Comparison of ENCODE assay signal across 9 mouse cellular contexts in the genomic region with DNA sequence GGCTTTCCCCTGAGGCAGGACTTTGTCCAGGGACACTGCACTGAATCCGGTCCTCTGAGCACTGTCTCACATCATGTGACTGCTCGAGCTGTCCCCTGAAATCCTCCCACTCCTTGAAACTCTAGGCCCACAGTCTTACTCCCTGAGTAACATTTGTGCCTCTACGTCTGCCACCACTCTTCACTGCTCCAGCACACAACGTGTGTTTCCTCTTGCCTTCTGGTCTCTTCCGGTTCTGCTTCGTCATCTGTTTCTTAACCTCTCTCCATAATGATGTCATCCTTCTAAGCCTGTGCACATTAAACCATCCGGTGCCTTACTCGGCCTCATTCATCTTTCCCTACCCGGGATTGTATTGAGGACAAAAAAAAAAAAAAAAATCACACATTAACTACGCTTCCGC. TPM values are rescaled to one million over a fixed set of nuclear protein-coding genes. Genes with fewer than 3 reads are reported as not detected.
DNase-seq lines count a peak whose midpoint lies in the region; ATAC-seq and TF ChIP-seq lines count a peak whose summit lies in the region.
"Had no signal": no experiment of that assay in that cellular context is flagged by ENCODE, and none has a peak within 500 bp of the region (broad histone marks: within the 10 kb centered on the region; RNA-seq: fewer than 3 reads in every experiment).

No protein-coding gene starts in this region.

- intact Hi-C loops in left cerebral cortex, postnatal 4 days (cut with DNase I): no loop called here

- no peak for DNase-seq in frontal cortex, postnatal 10 days (ENCODE audit: low spot score in 2 of 2)
- DNase-seq in liver, postnatal 0 days: no peak
- DNase-seq in urinary bladder, postnatal 36 days (ENCODE audit: low spot score in 2 of 2): no peak
- no peak for DNase-seq in left cerebral cortex, postnatal 4 days
- no peak for DNase-seq in limb, embryonic 10.5 days (ENCODE audit: low spot score)

- WGBS in hindbrain, embryonic 12.5 days: 54% methylated on average over 11 of the region's 11 CpGs
- 32% methylated on average over 11 of the region's 11 CpGs for WGBS in liver, postnatal 0 days (ENCODE audit: insufficient replicate concordance)
- 74% methylated on average over 11 of the region's 11 CpGs for WGBS in limb, embryonic 10.5 days

- TF ChIP-seq CTCF in liver, postnatal 0 days (IDR thresholded peaks at IDR 0.05; ENCODE audit: low read depth): no peak

- H3K27ac ChIP-seq in hindbrain, embryonic 12.5 days: no peak overlapping the region
- peak overlapping the region; percentile 66; the same call in 1 of the 2 replicates for H3K27ac ChIP-seq in liver, postnatal 0 days (ENCODE audit: low read depth)
- no peak overlapping the region for H3K27ac ChIP-seq in limb, embryonic 10.5 days
- H3K27ac ChIP-seq: embryonic facial prominence, embryonic 15.5 days had no signal

- peaks cover 13% of the 10 kb centered on the region for H3K4me1 ChIP-seq in hindbrain, embryonic 12.5 days
- peaks cover 17% of the 10 kb centered on the region for H3K4me1 ChIP-seq in liver, postnatal 0 days (ENCODE audit: insufficient read depth)
- H3K4me1 ChIP-seq in limb, embryonic 10.5 days: peaks cover 29% of the 10 kb centered on the region

- H3K36me3 ChIP-seq in hindbrain, embryonic 12.5 days: no peaks in the 10 kb centered on the region
- no peaks in the 10 kb centered on the region for H3K36me3 ChIP-seq in liver, postnatal 0 days (replicated peaks; ENCODE audit: insufficient read depth, low read length)
- no peaks in the 10 kb centered on the region for H3K36me3 ChIP-seq in limb, embryonic 10.5 days
- H3K36me3 ChIP-seq: embryonic facial prominence, embryonic 15.5 days had no signal

- no peaks in the 10 kb centered on the region for H3K9me3 ChIP-seq in hindbrain, embryonic 12.5 days (replicated peaks)
- no peaks in the 10 kb centered on the region for H3K9me3 ChIP-seq in liver, postnatal 0 days (ENCODE audit: low read length)
- H3K9me3 ChIP-seq in limb, embryonic 10.5 days (replicated peaks): no peaks in the 10 kb centered on the region
- H3K9me3 ChIP-seq: embryonic facial prominence, embryonic 15.5 days had no signal

- H3K4me3 ChIP-seq in hindbrain, embryonic 12.5 days: no peak overlapping the region
- H3K4me3 ChIP-seq in liver, postnatal 0 days (ENCODE audit: low read depth, low read length): no peak overlapping the region
- H3K4me3 ChIP-seq in limb, embryonic 10.5 days: no peak overlapping the region
- H3K4me3 ChIP-seq: embryonic facial prominence, embryonic 15.5 days had no signal

- H3K9ac ChIP-seq in hindbrain, embryonic 12.5 days: no peak overlapping the region
- H3K9ac ChIP-seq in liver, postnatal 0 days (replicated peaks): no peak overlapping the region
- H3K9ac ChIP-seq: embryonic facial prominence, embryonic 15.5 days had no signal

- peak; percentile 52 for ATAC-seq in frontal cortex, adult (ENCODE audit: low TSS enrichment)
- ATAC-seq in CD4-positive, CD25-positive, alpha-beta regulatory T cell, adult 4 months: peak; percentile 69
- ATAC-seq in hindbrain, embryonic 12.5 days (ENCODE audit: low FRiP score): peak; percentile 19; the same call in 1 of the 2 replicates
- ATAC-seq in liver, postnatal 0 days: peak; percentile 72

- no peak overlapping the region for H3K4me2 ChIP-seq in hindbrain, embryonic 12.5 days (replicated peaks)
- H3K4me2 ChIP-seq in liver, postnatal 0 days (ENCODE audit: low read depth, low read length): peak overlapping the region; percentile 57
- H3K4me2 ChIP-seq: embryonic facial prominence, embryonic 15.5 days had no signal

- 0 out of 2 replicates have a peak, but pooled peaks have one; percentile 21 for TF ChIP-seq EP300 in liver, postnatal 0 days (IDR thresholded peaks at IDR 0.05; ENCODE audit: low read depth)

- no peaks in the 10 kb centered on the region for H3K27me3 ChIP-seq in hindbrain, embryonic 12.5 days
- H3K27me3 ChIP-seq in liver, postnatal 0 days (ENCODE audit: insufficient read depth, low read length): no peaks in the 10 kb centered on the region
- no peaks in the 10 kb centered on the region for H3K27me3 ChIP-seq in limb, embryonic 10.5 days (ENCODE audit: low read depth, poor library complexity, severe bottlenecking)
- H3K27me3 ChIP-seq: embryonic facial prominence, embryonic 15.5 days had no signal

RNA-seq across cellular contexts. Expression of a gene that starts 28.2 kb away (rescaled TPM):
- 1 to 10 TPM; 5.8 to 8.8 TPM for polyA plus RNA-seq in CD4-positive, CD25-positive, alpha-beta regulatory T cell, adult 4 months (2017; shearing (Covaris generic))
- polyA plus RNA-seq in hindbrain, embryonic 12.5 days (2016; fragmentation: Nextera tagmentation; extraction: Ambion mirVana): 27.8 and 34.4 TPM in 2 replicates
- polyA plus RNA-seq in liver, postnatal 0 days (2015; fragmentation: Nextera tagmentation; extraction: Ambion mirVana): 3.7 and 4.2 TPM in 2 replicates
- 10 to 100 TPM; 33.0 to 35.7 TPM for total RNA-seq in left cerebral cortex, postnatal 4 days (2021)
- polyA plus RNA-seq in limb, embryonic 10.5 days (2016; fragmentation: Nextera tagmentation; extraction: Ambion mirVana): 46.6 and 49.1 TPM in 2 replicates

Comparison
In these comparisons a context has a peak if more than half of its experiments do, and no peak if none do; other contexts are left out.
1. ATAC-seq: peak in every context shown above with its lines; median percentile 72 in liver, postnatal 0 days; 69 in CD4-positive, CD25-positive, alpha-beta regulatory T cell, adult 4 months; 52 in frontal cortex, adult; 19 in hindbrain, embryonic 12.5 days.